Mouse (Mus musculus) cerebellum, adult 8-10 months (tissue): ENCODE results near the gene Vps51.

ENCODE experiments used
- DNase-seq: peaks from one replicate; pipeline ENCODE4 v3.0.0; 2022

Vps51 gene

DNA sequence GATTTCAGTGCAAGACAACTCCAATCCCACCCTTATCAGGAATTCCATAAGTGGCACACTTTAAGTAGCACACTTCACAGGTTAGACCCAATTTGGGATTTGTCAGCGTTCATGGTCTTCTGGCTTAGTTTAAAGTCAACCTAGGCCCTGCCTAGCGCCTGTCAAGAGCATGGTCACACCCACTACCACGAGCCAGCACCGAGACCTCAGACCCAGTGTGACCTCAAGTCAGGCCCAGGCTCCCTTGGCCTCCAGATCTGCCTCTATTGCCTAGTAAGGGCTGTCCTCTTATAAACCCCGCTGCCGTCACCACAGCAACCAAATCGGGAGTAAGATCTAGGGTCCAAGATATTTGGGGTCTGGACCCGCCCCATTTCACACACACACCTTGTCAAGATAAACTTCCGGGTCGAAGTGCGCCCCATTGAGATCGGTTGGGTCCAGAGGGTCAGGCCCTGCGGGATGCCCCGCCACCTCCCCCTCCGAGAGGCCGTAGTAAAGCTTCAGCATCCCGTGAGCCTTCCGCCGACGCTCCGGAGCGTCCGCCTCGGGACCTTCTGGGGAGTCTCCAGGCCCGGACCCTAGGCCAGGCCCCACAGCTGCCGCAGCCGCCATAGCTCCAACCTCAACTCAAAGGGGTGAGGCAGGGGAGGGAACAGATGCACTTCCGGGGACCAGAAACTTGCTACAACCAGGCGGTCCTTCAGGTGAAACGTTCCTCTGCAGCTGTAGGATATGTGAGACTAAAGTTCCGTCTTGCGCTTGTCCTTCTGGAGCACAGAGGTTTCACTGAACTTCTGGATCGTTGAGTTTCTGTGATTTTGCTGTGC is at the start of gene Vps51:
Gene Vps51, minus strand, starts transcription at position 668 of the 830 bp plus-strand sequence.
- peak; percentile 84 for DNase-seq

DNA sequence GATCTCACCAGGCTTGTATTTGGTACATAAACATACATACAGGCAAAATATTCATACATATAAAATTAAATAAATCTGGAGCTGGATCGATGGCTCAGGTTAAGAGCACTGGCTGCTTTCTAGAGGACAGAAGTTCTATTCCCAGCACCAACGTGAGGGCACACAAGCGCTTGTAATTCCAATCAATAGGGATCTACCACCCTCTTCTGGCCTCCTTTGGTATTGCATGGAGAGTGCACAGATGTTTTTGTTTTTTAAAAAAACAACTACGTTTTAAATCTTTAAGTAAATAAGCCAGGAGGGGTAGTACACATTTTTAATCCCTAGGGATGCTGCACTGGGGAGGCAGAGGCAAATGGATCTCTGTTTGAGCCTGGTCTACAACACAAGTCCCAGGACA is 49.3 kb upstream of the Vps51 start:
- peak; percentile 65 for DNase-seq

DNA sequence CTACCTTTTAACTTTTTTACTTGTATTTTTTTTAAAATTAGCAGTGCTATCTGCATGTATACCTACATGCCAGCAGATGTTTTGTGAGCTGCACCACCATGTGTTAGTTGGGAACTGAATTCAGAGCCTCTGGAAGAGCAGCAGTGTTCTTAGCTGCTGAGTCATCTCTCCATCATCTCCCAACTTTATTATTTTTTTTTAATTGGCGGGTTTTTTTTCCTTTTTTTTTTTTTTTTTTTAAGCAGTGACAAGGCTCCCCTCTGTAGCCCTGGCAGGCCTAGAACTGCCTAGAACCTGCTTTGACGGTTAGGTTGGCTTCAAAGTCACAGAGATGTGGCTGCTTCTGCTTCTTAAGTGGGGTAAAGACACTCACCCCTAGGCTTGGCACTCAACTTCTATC is 47.9 kb upstream of the Vps51 start:
- no peak for DNase-seq

DNA sequence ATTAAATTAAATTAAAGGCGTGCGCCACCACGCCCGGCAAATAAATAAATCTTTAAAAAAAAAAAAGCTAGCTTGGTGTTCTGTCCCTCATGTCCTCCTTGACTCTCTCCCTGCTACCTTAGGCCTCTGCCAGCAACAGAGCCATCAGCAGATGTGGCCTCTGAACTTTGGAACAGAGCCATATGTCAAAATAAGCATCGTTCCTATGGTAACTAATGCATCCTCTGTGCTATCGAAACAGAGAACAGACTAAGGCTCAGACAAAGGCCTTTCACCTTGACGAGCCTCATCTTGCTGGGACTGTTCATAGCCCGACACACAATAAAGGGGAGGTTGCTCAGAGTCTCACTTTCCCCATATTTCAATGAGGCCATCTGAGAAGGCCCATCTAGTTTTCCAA is 46.3 kb upstream of the Vps51 start:
- no peak for DNase-seq

DNA sequence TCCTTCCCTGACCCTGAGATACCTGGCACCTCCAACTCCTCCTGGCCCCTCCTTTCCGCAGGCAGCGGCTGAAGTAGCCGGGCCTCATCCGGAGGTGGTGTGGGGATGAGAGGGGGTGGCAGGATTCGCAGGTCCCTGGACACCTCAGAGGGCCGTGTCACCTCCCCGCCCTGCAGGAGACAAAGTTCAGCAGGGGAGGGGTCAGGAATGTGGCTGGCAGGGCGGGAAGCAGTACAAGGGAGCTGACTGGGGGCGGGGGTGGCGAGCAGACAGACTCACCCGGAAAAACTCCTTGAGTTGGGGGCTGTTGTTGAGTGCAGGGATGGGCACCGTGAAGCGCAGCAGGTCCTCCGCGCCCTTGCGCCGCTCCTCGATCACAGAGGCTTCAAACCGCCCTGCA is 44.7 kb upstream of the Vps51 start:
- DNase-seq: no peak

DNA sequence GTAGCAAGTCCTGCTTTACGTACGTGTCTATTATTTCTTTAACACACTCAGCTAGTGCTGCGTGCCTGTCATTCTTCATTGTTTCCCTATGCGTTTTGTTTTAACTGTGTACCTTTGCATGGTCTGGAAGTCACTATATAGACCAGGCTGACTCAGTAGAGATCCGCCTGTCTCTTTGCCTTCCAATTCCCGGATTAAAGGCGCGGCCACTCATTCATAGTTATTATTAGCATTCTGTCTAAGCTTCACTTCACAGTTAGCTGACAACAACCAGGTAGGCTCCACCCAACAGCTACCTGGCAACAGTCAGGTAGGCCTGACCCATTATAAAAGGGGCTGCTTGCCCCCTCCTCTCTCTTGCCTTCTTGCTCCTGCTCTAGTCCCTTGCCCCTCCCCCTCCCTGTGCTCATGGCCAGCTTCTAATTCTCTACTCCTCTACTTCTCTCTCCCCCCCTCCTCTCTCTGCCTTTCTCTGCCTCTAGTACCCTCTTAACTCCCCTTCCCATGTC is 41.7 kb upstream of the Vps51 start:
- DNase-seq: no peak

DNA sequence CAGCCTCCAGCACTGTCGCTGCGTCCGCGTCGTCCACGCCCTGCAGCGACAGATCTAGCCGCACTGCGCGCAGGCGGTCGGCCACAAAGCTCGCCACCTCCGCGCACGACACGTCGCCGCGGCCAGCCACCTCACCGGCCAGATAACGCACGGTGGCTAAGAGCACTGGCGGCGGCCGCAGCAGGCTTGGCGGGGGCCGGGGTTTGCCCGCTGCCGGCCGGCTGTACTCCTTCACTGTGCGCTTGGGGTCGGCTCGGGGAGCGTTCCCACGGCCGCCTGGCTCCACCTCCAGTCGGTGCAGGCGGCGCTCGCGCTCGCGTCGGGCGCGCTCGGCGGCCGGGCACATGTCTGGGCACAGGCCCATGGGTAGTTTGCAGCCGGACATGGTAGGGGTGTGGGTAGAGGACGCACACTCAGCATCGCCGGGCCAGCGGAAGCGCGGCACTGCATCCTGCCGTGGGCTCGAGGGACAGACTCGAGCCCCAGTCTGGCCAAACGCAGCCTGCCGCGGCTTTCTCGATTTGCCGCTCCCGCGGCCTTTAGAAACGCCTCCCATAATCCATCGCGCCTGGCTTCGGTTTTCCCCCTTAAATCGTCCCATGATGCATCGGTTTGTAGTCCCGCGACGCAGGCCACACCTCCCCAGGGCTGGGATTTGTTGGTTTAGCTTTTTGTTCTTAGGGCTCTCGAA is 41.1 kb upstream of the Vps51 start, which contains the start of gene Sac3d1:
Gene Sac3d1, minus strand, starts transcription at position 665 of the 691 bp plus-strand sequence.
- peak; percentile 83 for DNase-seq

DNA sequence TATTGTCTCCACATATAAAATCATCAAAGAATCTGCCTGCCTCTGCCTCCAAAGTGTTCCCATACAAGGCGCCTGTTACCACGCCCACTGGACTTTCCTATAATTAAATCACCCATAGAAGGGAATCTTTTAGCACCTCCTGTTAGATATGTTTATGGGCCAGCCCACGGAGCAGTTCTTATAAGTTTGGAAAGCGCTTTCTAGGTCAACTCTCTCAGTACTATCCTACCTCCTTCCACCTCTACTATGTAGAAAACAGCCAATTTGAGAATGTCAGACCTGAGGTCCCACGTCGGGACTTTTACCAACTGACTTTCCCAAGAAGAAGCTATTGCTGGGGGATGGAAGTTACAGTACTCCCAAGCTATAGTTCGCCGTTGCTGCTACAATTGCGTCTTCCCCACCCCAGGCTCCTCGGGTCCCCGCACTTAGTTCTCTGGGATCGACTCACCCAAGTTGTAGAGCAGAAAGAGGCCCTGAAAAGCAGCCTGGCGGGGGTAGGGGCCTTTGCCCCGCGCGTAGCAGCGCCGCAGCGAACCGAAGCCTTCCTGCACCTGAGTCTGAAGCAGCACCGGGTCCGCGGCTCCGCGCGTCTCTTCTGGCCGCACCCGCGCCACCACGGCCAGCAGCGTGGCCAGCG is 40.4 kb upstream of the Vps51 start:
- no peak for DNase-seq

DNA sequence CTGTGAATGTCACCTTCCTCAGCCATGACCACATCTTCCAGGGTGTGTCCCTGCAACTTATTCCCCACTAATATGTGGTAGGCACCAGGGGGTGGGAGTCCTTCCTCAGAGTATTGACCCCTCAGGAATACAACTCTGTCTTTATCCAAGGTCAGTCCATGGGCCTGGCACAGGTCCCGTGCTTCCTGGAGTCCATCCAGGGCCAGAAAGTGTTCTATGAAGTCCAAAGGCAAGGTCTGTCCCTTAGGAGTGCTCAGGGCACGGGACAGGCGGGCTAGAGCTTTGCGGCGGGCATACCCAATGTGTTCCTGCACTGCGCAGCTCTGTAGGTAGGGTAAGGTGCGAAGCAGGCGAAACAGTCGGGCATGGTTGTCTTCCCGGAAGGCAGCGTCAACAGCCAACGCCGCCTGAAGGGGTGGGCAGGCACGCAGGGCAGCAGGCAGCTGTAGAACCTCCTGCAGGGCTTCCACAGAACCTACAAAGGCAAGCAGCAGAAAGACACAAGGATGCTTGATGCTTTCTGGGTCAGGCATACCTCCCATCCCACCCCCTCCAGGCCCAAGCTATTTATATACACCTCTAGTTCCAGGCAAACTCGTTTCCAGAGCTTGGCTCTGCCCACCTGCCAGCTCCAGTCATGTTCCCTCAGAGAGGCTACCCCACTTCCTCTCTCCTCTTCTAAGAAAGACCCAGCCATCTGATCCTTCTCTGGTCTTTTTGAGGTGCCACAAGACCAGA is 39.3 kb upstream of the Vps51 start:
- no peak for DNase-seq

DNA sequence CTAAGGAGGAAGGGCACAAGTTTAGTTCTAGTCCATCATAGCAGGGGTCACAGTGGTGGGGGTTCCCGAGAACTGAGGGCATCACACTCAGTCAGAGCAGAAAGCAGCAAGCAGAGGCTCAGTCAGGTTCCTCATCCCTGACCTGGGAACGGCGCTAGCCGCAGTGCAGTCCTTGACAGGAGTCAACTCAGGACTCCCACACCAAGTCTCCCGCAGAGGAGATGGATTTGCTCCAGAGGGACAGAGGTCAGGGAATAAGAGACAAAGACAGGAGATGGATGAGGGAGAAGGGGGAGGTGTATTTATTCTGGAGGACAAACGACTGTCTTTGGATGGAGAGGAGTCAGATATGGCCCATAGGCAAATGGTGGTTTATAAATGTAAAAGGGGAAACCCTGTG is 36.1 kb upstream of the Vps51 start:
- DNase-seq: no peak

DNA sequence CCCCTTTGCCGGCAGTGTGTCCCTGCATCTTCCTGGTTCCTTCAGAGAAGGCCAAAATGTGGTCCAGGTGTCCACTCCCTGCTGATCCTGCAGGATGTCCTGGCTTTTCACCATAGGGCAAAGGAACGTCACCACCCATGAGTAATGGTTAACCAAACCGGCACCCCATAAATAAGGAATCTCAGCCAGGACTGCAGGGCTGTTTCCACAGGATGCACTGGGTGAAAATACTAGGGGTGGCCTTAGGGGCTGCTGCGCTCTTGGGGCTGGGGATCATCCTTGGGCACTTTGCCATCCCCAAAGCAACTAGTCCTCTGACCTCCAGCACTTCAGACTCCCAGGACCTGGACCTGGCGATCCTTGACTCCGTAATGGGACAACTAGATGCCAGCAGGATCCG is 28.6 kb upstream of the Vps51 start, which contains the start of gene Naaladl1:
Gene Naaladl1, plus strand, starts transcription at position 197 of the 400 bp plus-strand sequence.
- DNase-seq: no peak

DNA sequence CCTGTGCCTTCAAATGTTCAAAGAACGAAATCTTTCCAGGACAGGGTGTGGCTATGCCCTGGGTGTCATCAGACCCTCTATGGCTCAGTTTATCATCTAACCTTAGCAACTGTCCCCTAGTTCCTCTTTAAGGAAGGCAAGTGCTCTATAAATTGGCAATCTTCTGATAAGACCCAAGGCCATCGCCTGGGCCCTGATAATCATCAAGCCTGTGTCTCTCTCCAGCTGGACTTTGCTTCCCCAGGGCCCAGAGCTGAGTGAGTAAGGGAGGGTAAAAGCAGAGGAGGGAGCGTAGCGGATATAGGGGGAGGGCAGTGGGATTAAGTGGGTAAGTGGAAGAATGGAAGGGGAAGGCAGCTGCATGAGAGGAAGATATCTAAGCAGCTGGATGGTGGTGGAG is 27.4 kb upstream of the Vps51 start:
- DNase-seq: no peak

DNA sequence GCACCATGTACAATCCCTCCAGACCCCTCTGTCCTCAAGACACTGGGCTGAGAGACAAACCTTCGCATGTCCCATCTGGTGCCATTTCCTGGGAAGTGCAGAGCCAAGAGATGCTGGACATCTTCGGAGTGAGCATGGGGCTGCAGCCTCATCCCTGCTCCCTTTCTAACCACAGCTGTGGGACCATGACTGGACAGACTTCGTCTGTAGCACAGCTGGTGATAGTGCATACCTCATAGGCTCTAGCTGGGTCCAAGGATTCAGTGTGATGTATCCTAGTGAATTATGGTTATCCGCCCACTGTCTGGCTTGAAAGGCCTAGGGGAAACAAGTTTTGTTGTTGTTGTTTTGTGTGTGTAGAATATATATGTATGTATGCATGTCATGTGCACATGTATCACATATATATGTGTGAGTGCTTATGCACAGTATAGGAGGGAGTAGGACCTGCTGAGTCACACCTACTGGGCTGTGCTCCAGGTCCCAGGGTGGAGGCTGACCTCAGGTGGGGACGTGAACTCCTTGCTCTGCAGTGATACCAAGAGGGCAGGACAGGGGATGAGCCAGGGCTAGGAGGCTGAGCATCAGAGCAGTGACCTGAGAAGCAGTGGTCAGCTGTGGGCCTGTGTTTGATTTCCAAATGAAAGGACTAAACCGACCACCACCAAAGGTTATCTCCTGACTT is 25.3 kb upstream of the Vps51 start:
- no peak for DNase-seq

DNA sequence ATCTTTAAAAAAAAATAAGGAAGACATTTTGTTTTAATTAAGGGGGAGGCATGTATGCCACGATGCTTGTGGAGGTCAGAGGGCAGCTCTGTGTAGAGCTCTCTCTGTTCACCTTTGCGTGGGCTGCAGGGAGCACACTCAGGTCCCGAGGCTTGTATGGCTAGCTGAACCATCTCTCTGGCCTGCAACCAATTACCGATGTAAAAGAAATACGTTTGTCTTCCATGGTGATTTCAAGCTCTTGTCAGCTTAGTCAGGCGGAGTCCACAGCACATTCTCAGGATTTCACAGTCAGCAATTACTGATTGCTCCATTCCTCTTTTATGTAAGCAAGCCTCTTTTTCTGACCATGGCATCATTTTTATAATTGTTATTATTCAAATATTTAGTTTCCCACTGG is 24.2 kb upstream of the Vps51 start:
- no peak for DNase-seq

DNA sequence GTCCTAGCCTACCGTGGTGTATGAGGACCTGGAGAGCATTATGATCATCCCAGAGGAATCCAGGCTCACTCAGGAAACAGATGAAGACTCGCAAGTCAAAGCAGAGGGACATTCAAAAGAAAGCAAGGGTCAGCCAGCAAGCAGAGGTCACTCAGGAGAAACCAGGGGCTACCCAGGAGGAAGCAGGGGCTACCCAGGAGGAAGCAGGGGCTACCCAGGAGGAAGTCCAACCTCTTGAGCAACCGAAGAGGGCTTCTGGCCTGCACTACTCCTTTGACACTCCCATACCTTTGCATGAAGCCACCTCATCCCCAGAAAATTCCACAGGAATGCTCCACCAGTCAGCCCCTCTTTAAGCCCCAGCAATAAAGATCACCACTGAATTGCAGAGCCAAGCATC is 20.8 kb upstream of the Vps51 start:
- DNase-seq: no peak

DNA sequence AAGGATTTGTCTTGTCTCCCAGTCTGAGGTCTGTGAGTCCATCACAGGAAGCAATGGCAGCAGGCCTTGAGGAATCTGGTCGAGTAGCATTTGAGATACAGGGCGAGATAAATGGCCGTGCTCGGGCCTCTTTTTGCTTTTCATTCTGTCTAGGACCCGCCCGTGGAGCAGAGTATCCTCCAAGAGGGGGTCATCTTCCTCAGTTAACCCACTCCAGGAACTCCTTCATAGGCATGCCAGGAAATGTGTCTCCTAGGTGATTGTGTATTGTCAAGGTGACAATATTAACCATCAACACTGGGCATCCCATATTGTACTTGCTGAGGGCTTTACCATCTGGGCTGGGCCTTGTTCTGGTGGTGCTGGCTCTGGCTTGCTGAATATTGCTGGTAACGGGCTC is 17.1 kb upstream of the Vps51 start, which contains the start of gene AC131692.1:
Gene AC131692.1, plus strand, starts transcription at position 301 of the 400 bp plus-strand sequence.
- no peak for DNase-seq

DNA sequence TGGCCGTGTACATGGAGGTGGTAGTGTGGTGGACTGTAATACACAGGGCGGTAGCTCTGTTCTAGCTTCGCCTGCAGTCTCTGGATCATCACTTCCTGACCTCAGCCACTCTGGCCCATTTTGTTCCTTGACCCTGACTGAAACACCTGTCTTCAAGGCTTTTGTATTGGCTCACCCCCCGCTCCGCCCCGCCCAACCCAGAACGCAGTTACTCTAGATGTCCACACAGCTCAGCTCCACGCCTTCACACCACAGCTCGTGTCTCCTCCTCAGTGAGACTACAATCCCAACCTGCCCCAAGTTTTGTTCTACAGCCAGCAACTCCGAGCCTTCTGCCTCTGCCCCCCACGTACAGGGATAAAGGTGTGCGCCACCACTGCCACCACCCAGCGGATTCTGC is 11.8 kb upstream of the Vps51 start:
- DNase-seq: no peak

DNA sequence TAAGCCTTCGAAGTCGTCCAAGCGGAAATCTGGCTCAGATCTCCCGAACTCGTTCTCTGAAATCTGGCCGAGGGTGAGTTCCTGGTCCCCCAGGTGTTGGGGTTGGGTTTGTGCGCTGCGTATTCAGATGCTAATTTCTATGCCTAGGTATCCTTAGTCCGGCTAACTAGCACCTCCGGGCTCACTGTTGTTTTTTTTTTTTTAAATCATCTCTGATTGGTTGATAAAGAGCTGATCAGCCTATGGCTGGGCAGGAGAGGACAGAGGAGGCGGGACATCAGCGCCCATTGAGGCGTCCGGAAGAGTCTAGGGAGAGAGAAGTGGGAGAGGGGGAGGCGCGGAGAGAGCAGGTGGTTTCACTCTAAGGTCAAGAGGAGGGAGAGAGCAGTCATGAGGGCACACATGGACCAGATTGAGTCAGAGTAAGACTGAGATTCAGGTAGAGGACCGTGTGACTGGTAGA is 8.4 kb upstream of the Vps51 start:
- DNase-seq: no peak

DNA sequence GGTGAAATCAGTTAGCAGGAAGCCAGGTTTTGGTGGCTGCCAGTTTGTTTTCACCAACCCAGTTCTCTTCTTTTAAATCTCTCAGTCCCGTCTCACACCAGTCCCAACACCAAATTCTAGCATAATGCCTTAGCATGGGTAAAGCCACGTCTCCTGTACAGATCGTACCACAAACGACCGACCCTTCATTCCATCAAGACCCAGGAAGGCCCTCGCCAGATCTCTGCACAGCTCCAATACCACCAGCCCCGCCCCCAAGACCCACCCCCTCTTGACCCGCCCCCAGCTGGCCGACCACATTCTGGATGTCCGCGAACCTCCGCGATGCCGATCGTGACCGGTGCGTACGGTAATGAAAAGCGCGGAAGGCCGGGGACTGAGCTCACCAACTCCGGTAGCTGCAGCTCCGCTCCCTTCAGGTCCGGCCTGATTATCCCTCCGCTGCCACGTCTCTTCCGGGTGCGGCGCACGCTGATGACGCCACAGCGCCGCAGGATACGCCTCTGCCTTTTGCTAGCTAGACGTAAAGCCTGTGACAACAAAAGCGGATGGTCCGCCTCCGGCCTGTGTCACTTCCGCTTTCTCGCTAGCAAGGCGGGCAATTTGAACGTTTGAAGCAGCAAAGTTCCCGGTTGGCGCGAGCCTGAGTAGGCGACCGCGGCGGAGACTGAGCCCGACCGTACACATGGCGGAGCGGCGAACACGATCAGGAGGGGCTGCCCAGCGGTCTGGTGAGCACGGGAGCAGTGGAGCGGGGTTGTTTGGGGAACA is 7.6 kb upstream of the Vps51 start, which contains the start of the genes Zfpl1 and Cdca5:
Gene Zfpl1, minus strand, starts transcription at position 479 of the 771 bp plus-strand sequence.
Gene Cdca5, plus strand, starts transcription at position 506 of the 771 bp plus-strand sequence.
- peak; percentile 96 for DNase-seq

DNA sequence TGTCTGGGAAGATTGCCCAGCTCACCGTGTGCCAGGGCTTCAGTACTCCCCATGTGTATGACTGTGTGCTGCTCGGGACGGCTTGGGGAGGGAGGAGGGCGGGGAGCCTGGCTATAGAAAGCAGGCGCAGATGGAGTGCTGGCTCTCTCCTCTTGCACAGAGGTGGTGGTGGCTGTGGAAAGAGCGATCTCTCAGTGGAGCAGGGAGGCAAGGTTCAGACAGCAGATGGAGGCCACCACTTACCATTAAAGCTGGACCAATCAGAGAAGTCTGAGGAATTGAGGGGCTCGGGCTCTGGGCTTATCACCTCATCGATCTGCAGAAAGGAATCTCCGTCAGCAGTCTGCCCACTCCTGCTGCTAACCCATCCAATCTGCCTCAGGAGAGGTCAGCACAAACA is 5.1 kb upstream of the Vps51 start, which contains the start of gene Gm28374:
Gene Gm28374, minus strand, starts transcription at position 101 of the 400 bp plus-strand sequence.
- no peak for DNase-seq

DNA sequence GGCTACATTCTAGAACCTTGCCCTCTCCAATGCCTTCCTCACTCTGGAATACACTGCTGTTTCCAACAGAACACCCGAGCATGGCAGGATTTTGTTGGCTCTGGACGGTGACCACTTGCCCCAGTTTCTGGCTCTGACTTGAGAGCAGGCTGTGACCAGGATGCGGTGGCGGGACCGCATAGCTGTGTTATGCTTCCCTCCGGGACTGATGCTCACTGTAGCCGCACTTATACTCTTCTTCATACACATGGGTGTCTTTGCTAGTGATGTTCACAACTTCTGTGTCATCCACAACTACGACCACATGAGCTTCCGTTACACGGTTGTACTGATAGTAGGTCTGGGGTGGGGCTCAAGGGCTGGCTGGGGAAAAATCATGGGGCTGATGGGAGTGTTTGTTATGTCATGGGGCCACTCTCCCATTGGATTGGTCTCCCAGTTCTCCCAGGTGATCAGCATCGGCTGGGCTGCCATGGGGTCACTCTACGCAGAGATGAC is 3.0 kb upstream of the Vps51 start, which contains the start of gene Tmem262:
Gene Tmem262, plus strand, starts transcription at position 51 of the 498 bp plus-strand sequence.
- no peak for DNase-seq
